Mouse (Mus musculus) liver, adult (tissue): ENCODE results near the gene Efcab8.

Experiments used
- GATA4 ChIP-seq: IDR thresholded peaks from 2 replicates; pipeline ENCODE4 v1.6.1; 2014; ENCODE audit warnings: mild to moderate bottlenecking, low read length; ENCODE audit not compliant: insufficient replicate concordance

Gene Efcab8

DNA sequence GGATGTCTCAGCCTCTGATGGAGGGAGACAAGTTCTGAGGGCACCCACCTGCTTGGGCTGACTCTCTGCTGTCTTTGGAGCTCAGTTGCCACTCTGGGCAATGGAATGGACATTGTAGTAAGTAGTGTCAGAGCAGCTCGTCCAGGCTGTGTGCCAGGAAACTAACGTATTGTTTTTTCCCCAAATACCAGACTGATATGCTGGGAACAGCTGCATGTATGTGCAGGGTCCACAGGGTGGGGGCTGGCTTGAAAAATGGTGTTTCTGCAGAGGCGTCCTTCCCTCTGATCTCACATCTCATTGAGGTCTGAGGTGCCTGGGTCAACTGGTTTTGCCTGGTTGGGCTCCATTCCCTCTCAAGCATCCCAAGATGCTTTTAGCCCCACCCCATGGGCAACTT lies 81.0 kb downstream of the Efcab8 start:
- no peak for TF ChIP-seq GATA4

DNA sequence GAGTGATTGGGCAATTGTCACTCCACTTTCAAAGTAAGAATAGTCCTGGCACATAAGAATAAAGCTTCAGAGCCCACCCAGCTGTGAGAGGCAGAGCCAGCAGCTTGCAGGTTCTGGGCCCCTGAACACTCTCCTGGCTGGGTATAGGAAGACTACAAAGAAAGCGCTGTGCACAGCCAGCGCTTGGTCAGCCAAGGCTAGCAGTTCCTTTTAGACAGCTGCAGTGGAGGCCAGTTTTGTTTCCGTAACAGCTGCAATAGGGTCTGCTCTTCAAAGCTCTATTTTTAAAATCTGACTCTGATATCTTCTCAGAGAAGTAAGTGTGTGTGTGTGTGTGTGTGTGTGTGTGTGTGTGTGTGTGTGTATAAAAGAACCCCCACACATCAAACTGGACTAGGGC lies 82.2 kb downstream of the Efcab8 start:
- no peak for TF ChIP-seq GATA4

DNA sequence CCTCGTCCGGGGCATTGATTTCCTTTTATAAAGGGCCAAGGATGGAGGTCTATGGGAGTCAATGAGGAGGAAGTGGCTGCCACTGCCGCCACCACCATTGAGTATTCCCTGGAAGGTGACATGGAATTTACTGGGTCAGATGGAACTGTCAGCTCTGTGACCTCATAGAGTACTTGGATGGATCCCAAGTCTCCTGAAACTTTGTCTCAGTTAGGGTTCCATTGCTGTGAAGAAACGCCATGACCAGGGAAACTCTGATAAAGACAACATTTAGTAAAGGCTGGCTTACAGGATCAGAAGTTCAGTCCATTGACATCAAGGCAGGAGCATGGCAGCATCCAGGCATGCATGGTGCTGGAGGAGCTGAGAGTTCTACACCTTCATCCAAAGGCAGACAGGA lies 91.3 kb downstream of the Efcab8 start, which contains the start of gene Sun5:
Sun5 (minus strand) TSS at position 101 of the 400 bp plus-strand sequence.
- no peak for TF ChIP-seq GATA4

DNA sequence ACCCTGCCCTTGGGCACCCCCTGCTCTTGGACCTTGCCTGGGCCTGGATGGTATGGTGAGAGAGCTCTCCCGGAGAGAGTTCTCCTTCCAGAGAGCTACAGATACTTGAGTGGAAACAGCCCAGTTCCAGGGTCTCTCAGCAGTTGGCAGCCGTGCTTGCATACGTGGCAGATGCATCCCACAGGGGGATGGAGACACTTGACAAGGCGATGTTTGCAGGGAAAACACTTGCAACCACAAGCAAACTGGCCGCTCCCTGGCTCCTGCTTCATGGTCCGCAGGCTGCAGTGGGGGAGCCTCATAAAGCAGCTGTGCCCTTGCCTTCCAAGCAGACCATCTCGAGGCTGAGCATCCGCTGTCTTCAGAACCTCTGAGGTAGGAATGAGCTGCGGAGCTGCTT lies 95.0 kb downstream of the Efcab8 start, which contains the start of gene Bpifb2:
Bpifb2 (plus strand) TSS at position 301 of the 400 bp plus-strand sequence.
- TF ChIP-seq GATA4, result no peak
